Mouse (Mus musculus): ENCODE data around the gene Ovca2.
A peak's percentile ranks its signal among the peaks of the same experiment; 100 is the strongest.
"Not testable (repeated sequence)": the region's sequence is repeated elsewhere in the genome, so short reads cannot be mapped to it uniquely, and the experiment has no call there.

Ovca2 gene

GRCm38 (mm10) chr11:75194850-75195461 is 16.3 kb upstream of the Ovca2 start:
- DNase-seq (ENCODE audit: low read depth, low spot score) = peak; percentile 80

- DNase-seq (ENCODE audit: low read depth, low spot score) = peak; percentile 51
Observed at GRCm38 (mm10) chr11:75194121-75194849, 15.7 kb upstream of the Ovca2 start.

- peak; percentile 90 for DNase-seq (ENCODE audit: low read depth, low spot score)
Observed at GRCm38 (mm10) chr11:75193256-75194071, 14.8 kb upstream of the Ovca2 start, which contains the start of gene Rtn4rl1. TSS of gene Rtn4rl1 (plus strand) at chr11:75193783.

- DNase-seq (ENCODE audit: low read depth, low spot score) = peak; percentile 86
Observed at GRCm38 (mm10) chr11:75192336-75193214, 13.9 kb upstream of the Ovca2 start.

GRCm38 (mm10) chr11:75191841-75192240 is 13.2 kb upstream of the Ovca2 start:
- no peak for DNase-seq (ENCODE audit: low read depth, low spot score)

GRCm38 (mm10) chr11:75190905-75191441 is 12.3 kb upstream of the Ovca2 start, which contains the start of gene Dph1:
TSS of gene Dph1 (minus strand) at chr11:75191241.
- peak; percentile 12 for DNase-seq (ENCODE audit: low read depth, low spot score)

GRCm38 (mm10) chr11:75190371-75190724 is 11.7 kb upstream of the Ovca2 start:
- DNase-seq (ENCODE audit: low read depth, low spot score) = peak; percentile 91

GRCm38 (mm10) chr11:75189713-75190370 is 11.2 kb upstream of the Ovca2 start:
- peak; percentile 27 for DNase-seq (ENCODE audit: low read depth, low spot score)

GRCm38 (mm10) chr11:75184986-75185385 is 6.4 kb upstream of the Ovca2 start:
- no peak for DNase-seq (ENCODE audit: low read depth, low spot score)

GRCm38 (mm10) chr11:75184573-75184972 is 5.9 kb upstream of the Ovca2 start:
- DNase-seq (ENCODE audit: low read depth, low spot score) = no peak

- no peak for DNase-seq (ENCODE audit: low read depth, low spot score)
Observed at GRCm38 (mm10) chr11:75183917-75184570, 5.4 kb upstream of the Ovca2 start.

- no peak for DNase-seq (ENCODE audit: low read depth, low spot score)
Observed at GRCm38 (mm10) chr11:75178011-75178410, 624 bp downstream of the Ovca2 start.

- not testable (repeated sequence) for DNase-seq (ENCODE audit: low read depth, low spot score)
Observed at GRCm38 (mm10) chr11:75174574-75174973, 4.1 kb downstream of the Ovca2 start.

- no peak for DNase-seq (ENCODE audit: low read depth, low spot score)
Observed at GRCm38 (mm10) chr11:75173799-75174165, 4.9 kb downstream of the Ovca2 start.

- peak; percentile 96 for DNase-seq (ENCODE audit: low read depth, low spot score)
Observed at GRCm38 (mm10) chr11:75173095-75173798, 5.4 kb downstream of the Ovca2 start.

- DNase-seq (ENCODE audit: low read depth, low spot score) = peak; percentile 75
Observed at GRCm38 (mm10) chr11:75172151-75173094, 6.2 kb downstream of the Ovca2 start.

- DNase-seq (ENCODE audit: low read depth, low spot score) = peak; percentile 49
Observed at GRCm38 (mm10) chr11:75171186-75171865, 7.3 kb downstream of the Ovca2 start.
